ENCODE assay signal across 8 mouse cellular contexts in the genomic region with DNA sequence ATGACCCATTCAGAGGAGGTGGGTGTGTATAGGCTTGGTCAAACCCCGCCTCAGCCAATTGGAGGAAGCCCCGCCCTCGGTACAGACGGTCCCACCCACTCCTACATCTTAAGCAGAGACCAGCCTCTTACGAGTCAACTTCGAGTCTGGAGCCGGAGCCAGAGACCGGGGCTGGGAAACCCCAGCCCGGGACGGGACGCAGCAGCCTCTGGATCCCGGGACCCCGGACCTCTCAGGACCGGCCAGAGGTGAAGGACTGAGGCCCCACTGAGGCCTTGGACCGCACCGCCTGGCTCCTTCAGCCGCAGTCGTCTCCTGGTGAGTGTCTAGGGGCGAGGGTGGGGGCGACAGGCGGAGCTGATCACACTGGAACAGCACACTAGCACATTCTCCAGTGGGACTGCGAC. TPM values are rescaled to one million over a fixed set of nuclear protein-coding genes. Genes with fewer than 3 reads are reported as not detected.
DNase-seq lines count a peak whose midpoint lies in the region; ATAC-seq and TF ChIP-seq lines count a peak whose summit lies in the region.

Gene Vasn, plus strand, starts transcription at position 111 of the 407 bp plus-strand sequence.
Gene Dnaja3, plus strand, starts transcription at position 159 of the 407 bp plus-strand sequence.

- TF ChIP-seq POLR2A in liver, adult 2 months (IDR thresholded peaks at IDR 0.05; ENCODE audit: extremely low read depth, insufficient read depth, low read length), result peak; percentile 87
- TF ChIP-seq POLR2A in myocyte (IDR thresholded peaks at IDR 0.05; ENCODE audit: insufficient read length, low read depth), result peak; percentile 77

- peak within 1 kb of the TSS; percentile 65 for H3K4me3 ChIP-seq in heart, embryonic 12.5 days
- peak within 1 kb of the TSS; percentile 68 for H3K4me3 ChIP-seq in kidney, postnatal 0 days (replicated peaks; ENCODE audit: low read depth, low read length)
- H3K4me3 ChIP-seq in liver, adult 2 months (ENCODE audit: insufficient read depth, low read depth, low read length), result peak within 1 kb of the TSS; percentile 92
- peak within 1 kb of the TSS; percentile 61 for H3K4me3 ChIP-seq in myocyte

- H3K4me2 ChIP-seq in heart, embryonic 12.5 days, result peak within 1 kb of the TSS; percentile 89
- peak within 1 kb of the TSS; percentile 72 for H3K4me2 ChIP-seq in kidney, postnatal 0 days (ENCODE audit: low read length)
- peak within 1 kb of the TSS; percentile 90 for H3K4me2 ChIP-seq in myocyte (ENCODE audit: low read depth)

- peak within 1 kb of the TSS; percentile 89 for H3K9ac ChIP-seq in heart, embryonic 12.5 days
- H3K9ac ChIP-seq in kidney, postnatal 0 days (ENCODE audit: low read depth, low read length), result peak within 1 kb of the TSS; percentile 75
- H3K9ac ChIP-seq in liver, adult 2 months (ENCODE audit: low read depth, low read length), result peak within 1 kb of the TSS; percentile 93

- peak within 1 kb of the TSS; percentile 90 for H3K27ac ChIP-seq in heart, embryonic 12.5 days (ENCODE audit: poor library complexity, severe bottlenecking)
- peak within 1 kb of the TSS; percentile 88 for H3K27ac ChIP-seq in kidney, postnatal 0 days
- peak within 1 kb of the TSS; percentile 83 for H3K27ac ChIP-seq in liver, adult 2 months (replicated peaks; ENCODE audit: insufficient read depth, low read depth, low read length)

- H3K79me2 ChIP-seq in liver, adult 2 months (ENCODE audit: control insufficient read depth, insufficient read depth, low read length), result peaks cover 17% of the 10 kb centered on the region; the same call in 1 of the 2 replicates
- H3K79me2 ChIP-seq in myocyte (ENCODE audit: control insufficient read depth, insufficient read depth), result peaks cover 36% of the 10 kb centered on the region

- H3K9me3 ChIP-seq in heart, embryonic 12.5 days (replicated peaks), result no peaks in the 10 kb centered on the region
- no peaks in the 10 kb centered on the region for H3K9me3 ChIP-seq in kidney, postnatal 0 days (replicated peaks; ENCODE audit: low read length)

- 2% methylated on average over 22 of the region's 22 CpGs for WGBS in heart, embryonic 12.5 days
- WGBS in kidney, postnatal 0 days, result under 1% methylated on average over 22 of the region's 22 CpGs
- WGBS in liver, adult 2 months, result 7% methylated on average over 22 of the region's 22 CpGs

- no peak for ATAC-seq in cerebellum, adult (ENCODE audit: insufficient number of reproducible peaks, low FRiP score, low TSS enrichment)
- peak; percentile 91 for ATAC-seq in heart, embryonic 12.5 days (ENCODE audit: insufficient number of reproducible peaks, low FRiP score)
- ATAC-seq in kidney, postnatal 0 days (replicated peaks; ENCODE audit: low FRiP score, low read depth), result peak; percentile 91

- peak; percentile 55 to 70 for DNase-seq in cerebellum, postnatal 10 days
- peak; percentile 89 for DNase-seq in fibroblast of lung, adult 2 months (ENCODE audit: low read depth)
- DNase-seq in kidney, postnatal 0 days (ENCODE audit: low spot score), result peak; percentile 98
- peak; percentile 91 for DNase-seq in liver, adult 2 months (ENCODE audit: extremely low read depth, low read depth, low spot score)
- DNase-seq in splenic B cell, adult 2 months (ENCODE audit: low read depth, low spot score), result peak; percentile 49

- peak within 1 kb of the TSS; percentile 48 for H3ac ChIP-seq in myocyte (ENCODE audit: control insufficient read depth, insufficient read length)

- H3K36me3 ChIP-seq in heart, embryonic 12.5 days, result no peaks in the 10 kb centered on the region
- H3K36me3 ChIP-seq in kidney, postnatal 0 days (ENCODE audit: insufficient read depth, low read length), result no peaks in the 10 kb centered on the region
- no peaks in the 10 kb centered on the region for H3K36me3 ChIP-seq in liver, adult 2 months (ENCODE audit: control insufficient read depth, insufficient read depth, low read length)
- H3K36me3 ChIP-seq in myocyte (ENCODE audit: control insufficient read depth, insufficient read depth), result no peaks in the 10 kb centered on the region
- peaks cover 7% of the 10 kb centered on the region; the same call in 1 of the 2 replicates for H3K36me3 ChIP-seq in splenic B cell, adult 2 months (ENCODE audit: control insufficient read depth, insufficient read depth, low read length, poor library complexity, severe bottlenecking)

- H3K27me3 ChIP-seq in heart, embryonic 12.5 days (replicated peaks), result no peaks in the 10 kb centered on the region
- no peaks in the 10 kb centered on the region for H3K27me3 ChIP-seq in kidney, postnatal 0 days (ENCODE audit: insufficient read depth, low read length)
- H3K27me3 ChIP-seq in liver, adult 2 months (ENCODE audit: control insufficient read depth, insufficient read depth, low read length), result no peaks in the 10 kb centered on the region
- H3K27me3 ChIP-seq in myocyte (ENCODE audit: control insufficient read depth, insufficient read depth, insufficient read length), result no peaks in the 10 kb centered on the region
- H3K27me3 ChIP-seq in splenic B cell, adult 2 months (ENCODE audit: control insufficient read depth, insufficient read depth, low read length, poor library complexity, severe bottlenecking), result no peaks in the 10 kb centered on the region

- no peak for TF ChIP-seq CTCF in kidney, postnatal 0 days (IDR thresholded peaks at IDR 0.05; ENCODE audit: low read depth)
- TF ChIP-seq CTCF in liver, adult 2 months (IDR thresholded peaks at IDR 0.05; ENCODE audit: low read depth, low read length), result no peak

- H3K4me1 ChIP-seq in heart, embryonic 12.5 days (replicated peaks), result peaks cover 71% of the 10 kb centered on the region
- peaks cover 34% of the 10 kb centered on the region for H3K4me1 ChIP-seq in kidney, postnatal 0 days (replicated peaks; ENCODE audit: insufficient read depth, low read length)
- H3K4me1 ChIP-seq in liver, adult 2 months (ENCODE audit: control insufficient read depth, insufficient read depth, low read length), result peaks cover 30% of the 10 kb centered on the region

TF ChIP-seq in myocyte, 11 proteins besides CTCF, POLR2A, EP300 and RAD21:
- TF ChIP-seq POLR2AphosphoS2 (IDR thresholded peaks at IDR 0.05; ENCODE audit: insufficient read length, low read depth) (peak; percentile 89), MYOD1 (IDR thresholded peaks at IDR 0.05; ENCODE audit: control insufficient read depth in 1 of 3, insufficient read length in 2 of 3, low read depth in 2 of 3) (no peak)

RNA-seq across cellular contexts. Expression of gene Vasn, which starts in this region (rescaled TPM):
- 14.8 and 16.4 TPM in 2 replicates for polyA plus RNA-seq in heart, embryonic 12.5 days (2016; fragmentation: Nextera tagmentation; extraction: Ambion mirVana)
- 20.4 and 21.1 TPM in 2 replicates for polyA plus RNA-seq in kidney, postnatal 0 days (2015; fragmentation: Nextera tagmentation; extraction: Ambion mirVana)
- 4.0 and 5.1 TPM in 2 replicates for total RNA-seq in liver, adult 2 months (2014; rRNA removed)
- 12.6 and 18.0 TPM in 2 replicates for polyA plus RNA-seq in liver, adult 2 months (2012; rRNA removed)
- 34.7 TPM for polyA plus RNA-seq in myocyte (2012; fragmentation: generic; extraction: Trizol)

RNA-seq across cellular contexts. Expression of gene Dnaja3, which starts in this region (rescaled TPM):
- 77.6 and 77.7 TPM in 2 replicates for polyA plus RNA-seq in heart, embryonic 12.5 days (2016; fragmentation: Nextera tagmentation; extraction: Ambion mirVana)
- 87.8 and 89.3 TPM in 2 replicates for polyA plus RNA-seq in kidney, postnatal 0 days (2015; fragmentation: Nextera tagmentation; extraction: Ambion mirVana)
- total RNA-seq in liver, adult 2 months (2014; rRNA removed), result 76.3 and 81.0 TPM in 2 replicates
- polyA plus RNA-seq in liver, adult 2 months (2012; rRNA removed), result 37.7 and 43.1 TPM in 2 replicates
- polyA plus RNA-seq in myocyte (2012; fragmentation: generic; extraction: Trizol), result 69.5 TPM
